Mouse (Mus musculus): ENCODE results near the gene Trh.

The Trh gene

DNA sequence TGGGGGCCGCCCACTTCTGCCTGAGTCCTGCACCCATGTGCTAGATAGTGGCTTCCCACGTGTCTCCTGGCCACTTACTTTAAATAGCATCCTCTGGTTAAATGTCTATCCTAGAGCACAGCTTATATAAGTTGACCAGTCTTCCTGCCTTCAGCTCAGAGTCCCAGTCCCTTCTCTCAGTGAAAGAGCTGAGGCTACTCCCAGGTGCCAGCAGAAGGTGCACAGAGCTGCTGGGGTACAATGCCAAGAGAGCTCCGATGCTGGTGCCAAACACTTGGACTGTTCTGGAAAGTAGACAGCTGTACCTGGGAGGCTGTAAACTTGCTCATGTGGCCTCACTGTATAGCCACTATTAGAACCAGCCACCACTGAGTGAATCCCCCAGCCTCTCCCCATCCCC, 22.4 kb downstream of the Trh start:
- DNase-seq, result no peak

DNA sequence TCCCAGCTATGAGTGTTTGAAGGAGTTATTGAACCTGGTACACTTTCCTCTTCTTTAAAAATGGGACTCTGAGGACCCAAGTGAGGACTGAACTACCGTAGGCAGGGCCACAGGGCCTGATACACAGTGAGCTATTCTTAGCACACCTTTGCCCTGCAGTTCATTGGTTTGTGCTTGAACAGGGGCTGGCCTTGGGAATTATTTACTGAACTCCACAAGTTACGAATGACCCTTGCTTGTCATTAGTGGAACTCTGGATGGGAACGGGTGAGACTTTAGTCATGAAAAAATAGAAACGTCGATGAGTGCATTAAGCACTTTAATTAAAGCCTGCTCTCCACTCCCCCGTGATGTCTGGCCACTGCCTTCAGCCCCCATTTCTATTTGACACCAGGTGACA, 22.8 kb downstream of the Trh start:
- no peak for DNase-seq

DNA sequence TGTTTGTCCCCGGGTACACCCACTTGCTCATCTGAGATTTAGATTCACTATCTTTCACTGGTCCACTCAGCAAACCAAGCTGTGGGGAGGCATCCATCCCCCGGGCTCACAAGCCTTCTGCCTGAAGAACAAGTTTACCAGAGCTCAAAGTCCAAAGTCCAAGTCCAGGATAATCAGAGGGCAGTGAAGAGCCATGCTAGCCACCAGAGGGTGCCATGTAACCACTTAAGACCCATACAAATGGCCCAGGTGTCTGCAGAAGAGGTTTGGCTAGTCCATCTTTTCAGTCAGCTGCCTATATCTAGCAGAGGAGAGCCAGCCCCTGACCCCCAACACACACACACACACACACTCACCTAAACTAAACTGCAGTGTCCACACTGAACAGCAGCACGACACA, 25.0 kb downstream of the Trh start:
- peak; percentile 79 for DNase-seq

DNA sequence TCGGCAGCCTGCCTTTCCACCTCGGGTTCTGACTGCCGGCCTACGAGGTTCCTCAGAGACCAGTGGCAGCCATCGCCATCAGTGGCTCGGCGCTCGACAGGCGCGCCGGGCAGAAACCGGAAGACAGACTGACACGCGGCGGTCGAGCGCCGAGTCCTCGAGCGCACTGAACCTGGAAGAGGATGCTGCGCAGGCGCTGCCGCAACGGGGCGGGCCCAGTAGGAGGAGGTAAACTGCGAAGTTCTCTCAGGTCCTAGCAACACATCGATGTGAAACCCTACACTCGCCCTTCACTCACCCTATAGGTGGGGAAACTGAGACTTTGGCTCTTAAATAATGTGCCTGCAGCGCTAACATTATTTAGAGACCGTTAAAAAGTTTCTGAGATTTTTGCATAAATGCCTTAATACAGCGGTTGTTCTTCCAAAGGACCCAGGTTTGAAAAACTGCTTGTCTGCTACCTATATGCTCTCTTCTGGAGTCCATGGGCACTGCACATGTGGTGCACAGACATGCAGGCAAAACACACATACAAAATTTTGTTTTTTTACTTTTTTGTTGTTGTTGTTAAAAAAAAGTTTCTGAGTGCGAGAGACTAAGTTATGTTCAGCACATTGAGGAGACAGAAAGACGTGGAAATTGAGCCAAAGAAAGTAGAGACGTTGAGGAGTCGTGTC, 29.5 kb downstream of the Trh start, which contains the start of gene Rbsn:
Gene Rbsn, minus strand, starts transcription at position 153 of the 677 bp plus-strand sequence.
- peak; percentile 90 to 94 for DNase-seq

DNA sequence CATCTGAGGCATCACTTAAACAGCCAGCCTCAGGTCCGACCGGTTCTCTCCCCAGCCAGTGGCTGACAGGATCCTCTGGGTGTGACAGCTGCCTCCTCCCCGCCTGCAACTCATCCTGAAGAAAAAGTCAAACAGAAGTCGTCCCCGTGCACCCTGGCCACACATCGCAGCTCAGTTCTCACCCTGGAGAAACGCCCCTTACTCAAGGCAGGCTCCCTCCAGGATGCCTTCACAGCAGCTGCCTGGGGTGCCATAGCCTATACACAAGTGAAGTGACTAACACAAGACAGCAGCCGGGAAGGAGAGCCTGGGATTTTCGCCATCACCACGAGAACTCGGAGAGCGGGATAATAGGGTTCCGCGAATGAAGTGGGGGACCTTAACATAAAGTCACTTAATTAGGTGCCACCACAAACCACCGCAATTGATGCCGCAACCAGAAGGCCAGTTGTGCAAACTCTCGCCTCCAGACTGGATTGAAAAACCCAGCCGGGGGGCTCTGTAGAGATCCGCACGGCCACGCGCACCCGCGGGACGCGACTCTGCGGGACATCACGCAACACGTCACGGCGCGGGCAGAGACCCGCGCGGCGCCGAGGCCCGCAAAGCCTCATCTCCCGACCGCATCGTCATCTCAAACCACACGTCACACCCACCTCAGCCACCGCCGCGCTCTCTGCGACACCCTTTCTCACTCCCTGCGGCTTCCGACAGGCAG, 30.2 kb downstream of the Trh start:
- DNase-seq, result peak in 1 of 2 experiments; percentile 13

DNA sequence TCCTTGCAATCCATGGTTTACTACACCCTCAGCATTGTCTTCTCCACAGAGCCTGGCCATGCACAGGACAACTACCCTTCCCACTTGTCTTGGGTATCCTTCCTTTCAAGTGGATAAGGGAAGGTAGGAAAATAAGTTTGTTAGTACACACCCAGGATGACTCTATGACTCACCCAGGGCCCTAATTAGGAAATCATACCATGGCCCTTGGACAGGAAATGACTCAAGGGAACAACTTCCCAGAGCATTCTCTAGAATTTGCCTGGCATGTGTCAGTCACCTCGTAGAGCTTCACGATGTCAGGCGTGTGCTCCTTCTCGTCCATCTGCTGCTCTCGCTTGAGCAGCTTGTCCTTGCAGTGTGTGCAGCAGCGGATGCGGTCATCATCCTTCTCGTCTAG, 45.0 kb downstream of the Trh start:
- DNase-seq, result no peak
